Mouse (Mus musculus): ENCODE results near the gene Elp5.

Gene Elp5

DNA sequence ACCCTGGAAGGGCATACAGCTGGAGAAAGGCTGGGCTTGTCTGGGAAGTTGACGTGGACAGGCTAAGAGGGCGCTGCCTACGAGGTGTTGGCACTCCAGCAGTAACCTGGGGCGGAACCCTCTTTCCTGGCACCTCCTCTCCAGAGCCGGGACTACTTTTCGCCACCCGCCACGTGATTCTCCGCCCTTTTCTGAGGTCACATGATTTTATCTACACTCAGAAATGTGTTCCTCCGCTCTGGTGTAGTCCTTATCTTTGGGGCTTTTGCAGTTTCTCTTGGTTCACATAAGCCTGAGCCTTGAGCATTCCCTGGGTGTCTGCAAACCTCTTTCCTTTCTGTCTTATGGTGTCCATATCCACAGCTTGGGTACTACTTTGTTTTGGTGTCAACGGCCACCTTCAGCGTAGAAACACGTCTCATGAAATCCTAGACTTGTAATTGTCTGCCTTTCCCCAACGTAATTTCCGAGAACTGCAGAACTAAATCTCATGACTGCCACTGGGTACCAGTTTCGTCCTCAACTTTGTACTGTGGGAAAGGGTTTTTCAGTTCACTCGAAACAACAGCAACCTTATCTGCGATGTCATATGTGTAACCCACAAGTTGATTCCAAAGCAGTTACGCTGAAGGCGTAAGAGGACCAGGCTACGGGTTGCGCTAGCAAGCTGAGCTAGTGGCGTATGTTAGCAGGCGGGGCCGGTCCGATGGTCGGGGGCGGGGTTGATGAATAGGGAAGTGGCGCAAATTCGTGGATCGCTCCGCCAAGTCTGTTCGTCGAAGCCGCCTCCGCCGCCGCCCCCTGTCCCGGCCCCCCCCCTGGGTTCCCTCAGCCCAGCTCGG lies 8.8 kb upstream of the Elp5 start, which contains the start of gene Gabarap:
TSS of gene Gabarap (plus strand) at position 294 of the 842 bp plus-strand sequence.
- peak; percentile 98 for DNase-seq (ENCODE audit: low read depth)

DNA sequence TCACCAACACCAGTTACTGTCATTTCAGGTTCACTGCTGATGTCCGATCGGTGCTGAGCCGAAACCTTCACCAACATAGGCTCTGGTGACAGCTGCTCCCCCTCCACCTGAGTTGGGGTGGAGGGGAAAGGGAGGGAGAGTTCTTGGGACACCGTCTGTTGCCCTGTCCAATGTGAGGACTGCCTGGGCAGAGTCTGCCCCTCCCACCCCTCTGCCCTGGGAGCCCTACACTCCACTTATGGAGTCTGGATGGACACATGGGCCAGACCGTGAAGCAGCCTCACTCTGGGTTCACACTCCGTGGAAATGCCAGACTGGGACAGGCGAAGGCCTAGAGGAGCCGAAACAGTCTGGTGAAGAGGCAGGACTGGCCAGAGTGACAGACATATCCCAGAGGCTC lies 7.6 kb upstream of the Elp5 start:
- no peak for DNase-seq (ENCODE audit: low read depth)

DNA sequence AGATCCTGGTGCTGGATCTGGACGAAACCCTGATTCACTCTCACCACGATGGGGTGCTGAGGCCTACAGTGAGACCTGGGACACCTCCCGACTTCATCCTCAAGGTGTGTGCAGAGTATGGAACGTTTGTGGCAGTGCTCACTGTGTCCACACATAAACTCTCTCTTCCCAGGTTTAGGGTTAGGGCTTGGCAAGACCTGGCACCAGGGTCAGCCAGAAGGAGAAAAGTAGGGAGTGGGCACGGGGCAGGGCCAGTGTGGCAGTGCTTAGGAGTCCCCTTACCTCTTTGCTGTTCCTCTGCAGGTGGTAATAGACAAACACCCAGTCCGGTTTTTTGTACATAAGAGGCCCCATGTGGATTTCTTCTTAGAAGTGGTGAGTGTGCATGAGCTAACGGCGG lies 2.1 kb upstream of the Elp5 start:
- DNase-seq (ENCODE audit: low read depth) = no peak

DNA sequence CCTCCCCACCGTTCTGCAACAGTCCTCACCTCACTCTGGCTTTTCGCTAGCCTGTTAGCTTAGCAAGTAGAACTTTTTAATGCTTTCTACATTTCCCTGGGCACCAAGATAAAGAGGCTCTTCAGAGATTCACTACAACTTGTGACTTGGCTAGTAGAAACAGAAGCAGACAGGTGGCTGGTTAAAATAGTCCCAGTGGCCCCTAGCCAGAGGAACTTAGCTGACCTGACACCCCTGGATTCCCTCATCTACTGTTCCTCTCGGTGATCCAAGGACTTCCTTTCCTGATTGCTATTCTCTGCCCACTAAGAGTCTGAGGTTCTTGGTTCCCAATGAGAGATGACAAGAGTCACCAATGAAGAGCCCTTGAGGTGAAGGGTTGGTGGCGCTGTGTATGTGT lies 1.1 kb upstream of the Elp5 start:
- DNase-seq (ENCODE audit: low read depth) = no peak

DNA sequence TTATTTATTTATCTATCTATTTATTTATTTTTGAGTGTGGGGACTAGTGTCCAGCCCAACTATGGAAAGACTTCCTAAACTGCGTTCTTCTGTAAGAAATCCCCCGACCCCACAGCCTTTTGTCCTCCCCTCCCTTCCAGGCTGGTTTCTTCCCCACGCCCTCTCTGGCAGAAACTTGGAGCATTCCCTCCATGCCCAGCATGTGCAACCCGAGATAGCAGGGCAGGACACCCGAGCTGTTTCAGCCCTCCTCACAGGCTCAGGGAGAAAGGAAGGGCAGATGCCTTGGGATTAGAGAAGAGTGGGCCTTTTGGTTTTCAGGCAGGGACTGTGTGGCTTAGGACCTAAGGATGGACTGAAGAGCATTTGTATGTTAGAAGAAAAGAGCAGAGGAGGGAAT lies 560 bp upstream of the Elp5 start:
- no peak for DNase-seq (ENCODE audit: low read depth)

DNA sequence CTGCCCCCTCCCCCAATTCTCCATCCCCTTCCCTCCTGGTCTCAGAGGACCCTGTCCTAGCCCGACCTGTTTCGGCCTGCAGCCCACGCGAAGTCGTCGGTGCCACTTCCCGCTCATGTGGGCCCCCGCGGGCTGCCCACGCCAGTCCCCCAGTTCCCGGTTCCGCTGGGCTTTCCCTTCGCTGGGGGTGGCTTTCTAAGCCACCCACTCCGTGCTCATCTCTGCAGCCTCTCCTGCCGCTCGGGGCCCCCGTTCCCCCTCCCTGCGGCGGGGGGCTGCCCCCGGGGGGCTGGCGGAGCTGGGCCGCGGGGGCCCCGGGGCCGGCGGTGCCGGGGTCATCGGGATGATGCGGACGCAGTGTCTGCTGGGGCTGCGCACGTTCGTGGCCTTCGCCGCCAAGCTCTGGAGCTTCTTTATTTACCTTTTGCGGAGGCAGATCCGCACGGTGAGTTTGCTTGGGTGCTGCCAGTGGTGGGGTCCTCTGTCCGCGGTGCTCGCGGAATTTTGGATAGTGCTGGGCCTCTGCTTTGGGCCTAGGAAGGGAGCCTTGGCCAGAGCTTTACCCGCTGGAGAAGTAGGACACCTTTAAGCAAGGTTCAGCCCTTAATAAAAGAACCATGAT lies 1.1 kb downstream of the Elp5 start, which contains the start of gene Ctdnep1:
TSS of gene Ctdnep1 (plus strand) at position 16 of the 622 bp plus-strand sequence.
- no peak for DNase-seq (ENCODE audit: low read depth)

DNA sequence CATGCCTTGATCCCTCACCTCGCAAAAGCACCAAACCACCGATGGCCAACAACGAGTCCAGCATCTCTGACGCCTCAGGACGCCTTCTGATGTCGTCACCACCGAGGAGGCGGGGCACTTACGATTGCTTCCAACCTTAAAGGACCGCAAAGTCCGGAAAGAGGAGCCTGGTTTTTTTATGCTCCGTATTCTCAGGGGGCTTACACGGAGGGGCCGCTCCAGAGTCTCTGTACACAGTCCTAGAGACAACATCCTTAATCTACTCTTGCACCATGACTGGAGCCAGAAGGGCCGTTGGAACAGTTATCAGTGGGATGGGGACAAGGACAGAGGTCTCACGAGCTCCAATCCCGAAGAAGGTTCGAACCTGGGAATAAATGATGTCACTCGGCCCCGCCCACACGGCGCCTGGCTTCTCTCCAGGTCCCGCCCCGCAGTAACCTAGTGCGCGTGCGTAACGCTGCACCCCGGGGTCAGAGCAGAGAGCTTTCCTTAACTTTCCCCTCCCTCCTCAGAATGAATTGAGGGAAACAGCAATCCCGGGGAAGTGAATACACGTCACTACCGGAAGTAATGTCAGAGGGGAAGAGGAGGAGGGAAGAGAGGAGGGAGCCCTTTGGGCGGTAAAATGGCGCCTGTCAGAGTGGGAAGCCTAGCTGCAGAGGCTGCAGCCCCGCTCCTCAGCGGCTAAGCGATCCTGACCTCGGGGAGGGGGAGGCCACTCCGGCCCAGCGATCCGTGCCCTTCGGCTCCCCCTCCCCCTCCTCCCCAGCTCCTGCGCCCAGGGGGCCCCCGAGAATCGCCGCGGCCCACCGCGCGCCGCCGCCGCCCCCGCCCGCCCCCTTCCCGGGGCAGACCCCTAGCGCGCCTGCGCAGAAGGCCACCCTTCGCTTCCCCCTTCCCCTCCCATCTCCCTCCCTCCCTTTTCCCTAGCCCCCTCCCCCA lies 1.8 kb downstream of the Elp5 start:
- DNase-seq (ENCODE audit: low read depth) = peak; percentile 94

DNA sequence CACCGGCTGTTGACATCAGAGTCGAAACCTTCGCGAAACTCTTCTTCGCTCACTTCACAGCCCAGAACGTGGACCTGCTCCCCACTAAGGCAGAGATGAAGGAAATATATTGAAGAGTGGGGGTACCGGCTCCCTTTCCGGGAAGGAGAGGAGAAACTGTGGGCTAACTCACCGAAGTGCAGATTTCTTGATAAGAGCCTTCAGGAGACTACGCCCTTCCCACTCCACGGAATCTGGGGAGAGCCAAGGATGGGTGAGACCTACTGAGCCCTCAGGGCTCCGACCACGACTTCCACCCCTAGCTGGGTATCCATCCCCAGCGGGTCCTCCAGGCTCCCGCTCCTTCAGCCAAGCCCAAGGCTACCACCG lies 2.5 kb downstream of the Elp5 start:
- no peak for DNase-seq (ENCODE audit: low read depth)

DNA sequence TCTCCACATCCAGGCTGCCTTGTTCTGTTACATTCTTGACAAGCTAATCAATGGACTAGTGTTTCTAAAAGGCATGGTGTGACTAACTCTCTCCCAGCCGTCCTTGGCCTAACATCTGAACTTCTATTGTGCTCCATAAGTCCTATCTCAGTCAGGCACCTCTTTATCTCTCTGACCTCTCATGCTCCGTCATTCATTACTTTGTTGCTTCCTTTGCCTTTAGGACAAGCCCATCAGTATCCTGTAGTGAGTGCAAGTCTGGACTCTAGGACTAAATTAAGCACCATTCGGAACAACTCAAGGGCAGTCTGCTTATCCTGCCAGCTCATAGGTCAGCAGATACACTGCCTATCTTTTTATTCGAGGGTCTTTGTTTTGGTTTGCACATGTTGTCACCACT lies 6.0 kb downstream of the Elp5 start:
- DNase-seq (ENCODE audit: low read depth) = no peak

DNA sequence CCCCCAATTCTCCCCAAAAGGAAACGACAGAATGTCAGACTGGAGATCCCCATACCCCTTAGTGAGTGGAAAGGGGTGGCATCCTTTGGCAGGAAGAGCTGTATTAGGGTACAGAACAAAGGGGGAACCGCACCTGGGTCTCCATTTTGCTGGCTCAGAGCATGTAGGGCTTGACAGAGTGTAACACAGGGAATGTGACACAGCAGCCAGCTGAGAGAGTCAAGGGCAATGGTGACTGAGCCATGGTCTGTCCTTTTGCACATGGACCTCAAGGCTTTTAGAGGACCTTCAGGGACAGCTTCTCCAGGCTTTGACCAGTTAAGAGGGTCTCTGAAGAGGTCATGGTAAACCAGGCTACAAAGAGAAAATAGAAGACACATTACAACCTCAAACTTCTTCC lies 7.4 kb downstream of the Elp5 start:
- no peak for DNase-seq (ENCODE audit: low read depth)

DNA sequence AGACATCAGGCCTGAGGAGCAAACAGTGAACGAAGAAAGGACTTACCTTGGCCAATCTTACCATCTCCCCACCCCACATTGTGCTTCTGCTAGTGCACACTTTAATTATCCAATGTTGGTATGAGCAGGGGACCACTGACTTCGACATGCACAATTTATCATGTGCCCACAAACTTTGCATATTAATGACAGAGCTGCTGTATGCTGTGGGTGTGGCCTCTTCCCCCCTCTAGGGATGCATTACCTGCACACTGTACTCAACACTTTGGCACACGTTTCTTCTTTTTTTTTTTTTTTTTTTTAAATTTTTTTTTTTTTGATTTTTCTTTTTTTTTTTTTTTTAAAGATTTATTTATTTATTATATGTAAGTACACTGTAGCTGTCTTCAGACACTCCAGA lies 11.5 kb downstream of the Elp5 start:
- DNase-seq (ENCODE audit: low read depth) = no peak

DNA sequence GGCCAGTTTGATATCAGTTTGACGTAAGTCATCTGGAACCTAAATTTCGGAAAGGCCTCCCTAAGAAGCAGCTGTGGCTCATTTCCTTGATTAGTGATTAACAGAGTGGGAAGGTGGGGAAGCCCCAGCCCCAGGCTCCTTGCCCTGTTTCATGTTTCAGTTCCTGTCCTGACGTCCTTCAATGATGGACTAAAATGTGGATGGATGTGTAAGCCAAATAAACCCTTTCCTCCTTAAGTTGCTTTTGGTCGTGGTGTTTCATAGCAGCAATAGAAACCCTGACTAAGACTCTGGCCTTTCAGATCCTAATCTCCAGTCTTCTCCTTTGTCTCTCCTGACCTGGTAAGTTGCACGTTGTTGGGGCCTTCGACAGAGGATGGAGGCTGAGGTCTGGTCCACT lies 12.1 kb downstream of the Elp5 start:
- DNase-seq (ENCODE audit: low read depth) = no peak

DNA sequence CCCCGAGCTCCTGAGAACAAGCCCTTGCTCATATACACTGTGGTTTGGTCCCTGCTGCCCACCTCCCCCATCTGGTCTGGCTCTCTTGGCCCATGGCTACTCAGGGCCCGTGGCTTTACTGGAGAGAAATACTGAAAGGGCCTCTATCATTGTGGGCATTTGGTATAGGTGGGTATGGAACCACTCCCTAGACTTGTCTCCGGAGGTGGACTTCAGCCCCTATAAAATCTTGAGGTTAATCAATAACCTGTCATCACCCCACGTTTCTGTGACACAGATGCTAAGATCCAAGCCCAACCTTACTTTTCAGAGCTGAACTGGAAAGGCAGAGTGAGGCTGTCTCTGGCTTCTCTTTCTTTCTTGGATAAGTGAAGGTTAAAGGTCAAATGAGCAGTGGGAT lies 13.5 kb downstream of the Elp5 start:
- DNase-seq (ENCODE audit: low read depth) = no peak

DNA sequence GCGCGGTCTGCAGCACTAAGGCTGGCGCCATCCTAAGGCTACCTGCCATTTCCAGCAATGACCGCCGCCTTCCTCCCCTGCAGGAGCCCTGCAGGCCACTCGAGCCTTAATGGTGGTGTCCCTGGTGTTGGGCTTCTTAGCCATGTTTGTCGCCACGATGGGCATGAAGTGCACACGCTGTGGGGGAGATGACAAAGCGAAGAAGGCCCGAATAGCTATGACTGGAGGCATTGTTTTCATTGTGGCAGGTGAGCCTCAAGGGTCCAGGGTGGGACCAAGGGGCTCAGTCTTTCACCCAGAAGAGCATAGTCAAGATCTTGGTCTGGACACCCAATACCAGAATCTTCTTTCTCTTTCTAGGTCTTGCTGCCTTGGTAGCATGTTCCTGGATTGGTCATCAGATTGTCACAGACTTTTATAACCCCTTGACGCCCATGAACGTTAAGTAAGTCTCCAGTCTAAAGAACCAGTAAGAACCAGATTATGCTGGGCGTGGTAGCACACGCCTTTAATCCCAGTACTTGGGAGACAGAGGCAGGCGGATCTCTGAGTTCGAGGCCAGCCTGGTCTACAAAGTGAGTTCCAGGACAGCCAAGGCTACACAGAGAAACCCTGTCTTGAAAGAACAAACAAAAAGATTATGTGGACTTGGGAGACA lies 15.3 kb downstream of the Elp5 start:
- no peak for DNase-seq (ENCODE audit: low read depth)

DNA sequence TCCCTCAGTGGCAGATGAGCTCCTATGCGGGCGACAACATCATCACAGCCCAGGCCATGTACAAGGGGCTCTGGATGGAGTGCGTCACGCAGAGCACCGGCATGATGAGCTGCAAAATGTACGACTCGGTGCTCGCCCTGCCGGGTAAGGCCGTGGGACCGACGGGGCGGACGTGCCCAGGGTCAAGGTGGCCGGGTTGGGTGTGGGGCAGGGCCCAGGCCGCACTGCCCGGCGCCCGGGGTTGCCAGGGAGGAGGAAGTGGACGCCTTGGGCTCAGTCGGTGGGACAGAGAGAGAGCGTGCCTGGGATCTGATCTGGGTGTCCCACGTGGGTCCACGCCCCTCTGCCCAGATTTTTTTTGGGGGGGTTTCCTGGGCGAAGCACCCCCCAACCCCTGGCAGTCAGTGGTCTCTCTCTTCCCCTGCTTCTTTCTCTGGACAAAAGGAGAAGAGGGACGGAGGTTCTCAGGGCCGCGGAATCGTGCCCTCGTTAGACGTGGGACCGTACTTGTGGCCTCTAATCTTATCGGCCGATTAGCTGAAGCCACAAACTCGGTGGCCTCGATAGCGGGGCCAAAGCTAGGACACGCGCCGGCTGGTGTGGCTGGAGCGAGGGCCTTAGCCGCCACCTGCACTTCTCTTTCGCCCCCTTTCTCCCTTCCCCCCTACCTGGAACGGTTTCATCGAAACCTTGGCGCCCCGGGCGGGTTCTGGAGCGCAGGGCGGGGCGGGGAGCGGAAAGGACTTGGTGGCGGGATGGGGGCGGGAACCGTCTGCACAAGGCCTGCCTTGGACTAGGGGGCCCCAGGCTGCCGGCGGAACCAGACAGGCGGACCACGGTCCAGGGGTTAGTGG lies 16.1 kb downstream of the Elp5 start:
- no peak for DNase-seq (ENCODE audit: low read depth)

DNA sequence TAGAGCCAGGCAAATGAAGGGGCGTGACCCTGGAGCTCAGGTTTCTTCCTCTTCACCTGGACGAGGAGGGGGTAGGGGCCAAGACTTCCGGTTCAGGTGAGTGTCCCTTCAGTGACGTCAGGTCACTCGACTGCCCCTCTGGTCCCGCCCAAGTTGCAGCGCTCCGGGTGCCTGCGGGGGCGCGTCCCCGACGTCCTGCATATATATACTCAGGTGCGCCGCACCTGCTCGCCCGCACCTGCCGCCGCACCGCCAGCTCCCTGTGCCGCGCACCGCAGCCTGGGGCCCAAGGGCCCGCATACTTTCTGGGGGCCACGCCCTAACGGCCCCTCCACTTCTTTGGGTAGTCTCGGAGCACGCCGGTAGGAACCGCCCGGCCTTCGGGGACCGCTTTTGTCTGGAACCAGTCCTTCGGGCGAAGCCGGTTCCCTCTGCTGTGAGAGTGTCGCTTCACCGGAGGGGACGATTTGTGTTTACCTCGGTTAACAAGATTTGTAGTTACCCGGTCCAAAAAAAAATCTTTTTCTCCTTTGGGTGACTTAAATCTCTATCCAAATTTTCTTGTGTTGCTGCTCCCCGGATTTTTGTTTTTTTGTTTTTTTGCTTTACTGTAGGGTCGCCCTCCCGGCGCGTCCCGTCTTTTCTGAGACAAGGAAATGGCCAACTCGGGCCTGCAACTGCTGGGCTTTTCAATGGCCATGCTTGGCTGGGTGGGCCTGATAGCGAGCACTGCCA lies 16.9 kb downstream of the Elp5 start:
- DNase-seq (ENCODE audit: low read depth) = no peak

DNA sequence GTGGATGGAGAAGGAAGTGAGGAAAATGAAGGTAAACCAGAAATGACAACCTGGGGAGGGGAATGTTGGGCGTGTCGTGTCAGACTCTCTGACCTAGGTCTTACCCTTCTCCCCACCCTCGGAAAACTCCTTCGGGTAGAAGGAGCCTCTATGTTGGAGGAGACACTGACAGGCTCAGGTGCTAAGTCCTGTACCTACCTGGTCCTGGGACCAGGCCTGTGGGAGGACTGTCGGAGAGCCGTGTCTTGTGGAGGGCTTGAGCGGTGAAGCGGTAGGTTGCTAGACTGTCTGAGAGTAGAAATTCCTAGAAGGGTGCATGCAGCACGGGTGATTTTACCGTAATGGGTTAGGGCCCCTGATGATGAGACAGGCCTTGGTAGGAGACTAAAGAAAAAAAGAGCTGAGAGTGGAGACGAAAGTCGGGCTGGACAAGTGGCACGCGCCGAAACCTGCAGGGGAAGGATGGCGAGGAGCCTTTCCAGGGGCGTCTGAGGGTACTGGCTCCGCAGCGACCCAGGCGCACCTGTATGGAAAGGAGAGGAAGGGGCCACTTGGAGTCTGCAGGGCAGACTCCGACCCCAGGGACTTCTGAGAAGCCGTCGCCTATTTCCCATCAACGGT lies 17.6 kb downstream of the Elp5 start, which contains the start of gene Cldn7:
TSS of gene Cldn7 (plus strand) at position 130 of the 621 bp plus-strand sequence.
- no peak for DNase-seq (ENCODE audit: low read depth)

DNA sequence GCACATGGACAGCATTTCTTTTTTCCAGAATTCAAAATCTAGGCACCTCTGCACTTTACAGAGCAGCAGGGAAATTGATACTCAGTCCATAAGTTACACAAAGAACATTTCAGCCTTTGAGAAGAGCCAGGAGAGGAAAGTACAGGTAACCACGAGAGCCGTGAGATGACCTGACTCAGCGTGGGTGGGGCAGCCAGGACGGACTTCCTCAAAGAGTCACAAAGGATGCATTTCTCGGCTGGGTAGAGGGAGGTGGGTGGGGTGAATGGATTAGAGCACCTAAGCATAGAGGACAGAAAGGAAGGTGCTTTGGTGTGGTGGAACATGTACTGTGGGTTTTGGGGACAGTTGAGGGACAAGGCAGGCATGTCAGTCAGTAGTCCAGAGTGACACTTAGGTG lies 20.5 kb downstream of the Elp5 start:
- DNase-seq (ENCODE audit: low read depth) = no peak

DNA sequence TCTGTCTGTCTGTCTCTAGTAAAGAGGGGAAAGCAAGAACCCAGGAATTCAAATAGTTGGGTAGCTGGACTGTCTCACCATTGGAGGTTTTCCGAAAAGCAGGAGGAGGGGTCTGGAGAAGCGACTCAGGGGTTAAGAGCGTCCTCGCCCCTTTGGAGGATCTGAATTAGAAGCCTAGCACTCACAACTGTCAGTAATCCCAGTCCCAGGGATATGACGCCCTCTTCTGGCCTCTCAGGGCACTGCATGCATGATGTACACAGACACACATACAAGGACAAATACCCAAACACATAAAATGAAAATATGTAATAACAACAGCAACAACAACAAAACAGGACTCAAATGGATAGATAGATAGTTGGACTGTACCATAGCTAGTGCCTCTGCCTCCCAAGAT lies 21.7 kb downstream of the Elp5 start:
- peak; percentile 36 for DNase-seq (ENCODE audit: low read depth)

DNA sequence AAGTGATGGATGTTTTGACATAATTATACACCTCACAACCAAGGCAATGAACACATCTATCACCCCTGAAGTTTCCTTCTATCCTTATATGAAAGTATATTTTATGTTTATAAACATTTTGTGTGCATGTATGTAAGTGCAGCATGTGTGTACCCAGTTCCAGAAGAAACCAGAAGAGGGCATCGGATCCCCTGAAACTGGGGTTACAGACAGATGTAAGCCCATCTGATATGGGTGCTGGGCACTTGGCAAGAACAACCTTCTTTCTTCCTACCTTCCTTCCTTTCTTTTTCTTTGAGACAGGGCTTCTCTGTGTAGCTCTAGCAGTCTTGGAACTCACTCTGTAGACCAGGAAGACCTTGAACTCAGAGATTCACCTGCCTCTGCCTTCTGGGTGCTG lies 26.1 kb downstream of the Elp5 start:
- DNase-seq (ENCODE audit: low read depth) = no peak
